Mouse (Mus musculus): ENCODE data around the gene Olfr49. TPM values are rescaled to one million over a fixed set of nuclear protein-coding genes. Genes with fewer than 3 reads are reported as not detected.

Gene Olfr49
- polyA plus RNA-seq, 1 experiment: not detected

- Histone ChIP-seq H3K36me3 (ENCODE audit: control insufficient read depth, insufficient read depth, low read length) (peaks cover 32% of the 10 kb centered on the region), H3K27ac (ENCODE audit: insufficient read depth, low read depth, low read length) (no peak overlapping the region), H3K27me3 (ENCODE audit: control insufficient read depth, insufficient read depth, low read length) (no peaks in the 10 kb centered on the region), H3K4me3 (ENCODE audit: low read depth, low read length) (no peak overlapping the region), H3K4me1 (ENCODE audit: control insufficient read depth, insufficient read depth, insufficient read length, low read length) (peaks cover 23% of the 10 kb centered on the region)
- TF ChIP-seq CTCF (IDR thresholded peaks at IDR 0.05; ENCODE audit: extremely low read depth, insufficient read length, insufficient replicate concordance, low read depth, low read length) (no peak), POLR2A (IDR thresholded peaks at IDR 0.05; ENCODE audit: low read depth, low read length) (no peak)
- 89% methylated on average over 5 of the region's 5 CpGs for WGBS
Observed at GRCm38 (mm10) chr14:54236881-54237280, 47.9 kb downstream of the Olfr49 start.

GRCm38 (mm10) chr14:54235825-54236540 lies 48.8 kb downstream of the Olfr49 start:
- 75% methylated on average over 5 of the region's 5 CpGs for WGBS
- peaks cover 23% of the 10 kb centered on the region for H3K36me3 ChIP-seq (ENCODE audit: control insufficient read depth, insufficient read depth, low read length)
- no peak overlapping the region for H3K27ac ChIP-seq (ENCODE audit: insufficient read depth, low read depth, low read length)
- H3K4me3 ChIP-seq (ENCODE audit: low read depth, low read length): no peak overlapping the region
- no peak for TF ChIP-seq CTCF (IDR thresholded peaks at IDR 0.05; ENCODE audit: extremely low read depth, insufficient read length, insufficient replicate concordance, low read depth, low read length)
- no peak for TF ChIP-seq POLR2A (IDR thresholded peaks at IDR 0.05; ENCODE audit: low read depth, low read length)
- no peaks in the 10 kb centered on the region for H3K27me3 ChIP-seq (ENCODE audit: control insufficient read depth, insufficient read depth, low read length)
- H3K4me1 ChIP-seq (ENCODE audit: control insufficient read depth, insufficient read depth, insufficient read length, low read length): peaks cover 29% of the 10 kb centered on the region

GRCm38 (mm10) chr14:54234231-54235040 lies 50.3 kb downstream of the Olfr49 start:
- no peak overlapping the region for H3K4me3 ChIP-seq (ENCODE audit: low read depth, low read length)
- 60% methylated on average over 20 of the region's 20 CpGs for WGBS
- H3K27me3 ChIP-seq (ENCODE audit: control insufficient read depth, insufficient read depth, low read length): no peaks in the 10 kb centered on the region
- H3K36me3 ChIP-seq (ENCODE audit: control insufficient read depth, insufficient read depth, low read length): peaks cover 12% of the 10 kb centered on the region
- TF ChIP-seq CTCF (IDR thresholded peaks at IDR 0.05; ENCODE audit: extremely low read depth, insufficient read length, insufficient replicate concordance, low read depth, low read length) (no peak), POLR2A (IDR thresholded peaks at IDR 0.05; ENCODE audit: low read depth, low read length) (no peak)
- peak overlapping the region; percentile 96 for H3K27ac ChIP-seq (ENCODE audit: insufficient read depth, low read depth, low read length)
- H3K4me1 ChIP-seq (ENCODE audit: control insufficient read depth, insufficient read depth, insufficient read length, low read length): peaks cover 33% of the 10 kb centered on the region

GRCm38 (mm10) chr14:54233559-54234143 lies 51.1 kb downstream of the Olfr49 start:
- WGBS: 22% methylated on average over 16 of the region's 16 CpGs
- H3K27me3 ChIP-seq (ENCODE audit: control insufficient read depth, insufficient read depth, low read length): no peaks in the 10 kb centered on the region
- H3K27ac ChIP-seq (ENCODE audit: insufficient read depth, low read depth, low read length): peak overlapping the region; percentile 96
- peak overlapping the region; percentile 13; the same call in 1 of the 2 replicates for H3K4me3 ChIP-seq (ENCODE audit: low read depth, low read length)
- H3K4me1 ChIP-seq (ENCODE audit: control insufficient read depth, insufficient read depth, insufficient read length, low read length): peaks cover 41% of the 10 kb centered on the region
- H3K36me3 ChIP-seq (ENCODE audit: control insufficient read depth, insufficient read depth, low read length): peaks cover 8% of the 10 kb centered on the region
- no peak for TF ChIP-seq CTCF (IDR thresholded peaks at IDR 0.05; ENCODE audit: extremely low read depth, insufficient read length, insufficient replicate concordance, low read depth, low read length)
- TF ChIP-seq POLR2A (IDR thresholded peaks at IDR 0.05; ENCODE audit: low read depth, low read length): no peak

- Histone ChIP-seq H3K4me1 (ENCODE audit: control insufficient read depth, insufficient read depth, insufficient read length, low read length) (peaks cover 42% of the 10 kb centered on the region), H3K36me3 (ENCODE audit: control insufficient read depth, insufficient read depth, low read length) (peaks cover 4% of the 10 kb centered on the region), H3K4me3 (ENCODE audit: low read depth, low read length) (peak overlapping the region; percentile 13; the same call in 1 of the 2 replicates), H3K27ac (ENCODE audit: insufficient read depth, low read depth, low read length) (peak overlapping the region; percentile 96), H3K27me3 (ENCODE audit: control insufficient read depth, insufficient read depth, low read length) (no peaks in the 10 kb centered on the region)
- WGBS: 4% methylated on average over 9 of the region's 9 CpGs
- TF ChIP-seq CTCF (IDR thresholded peaks at IDR 0.05; ENCODE audit: extremely low read depth, insufficient read length, insufficient replicate concordance, low read depth, low read length) (no peak), POLR2A (IDR thresholded peaks at IDR 0.05; ENCODE audit: low read depth, low read length) (peak; percentile 51)
Observed at GRCm38 (mm10) chr14:54232811-54233558, 51.8 kb downstream of the Olfr49 start.

GRCm38 (mm10) chr14:54232143-54232542 lies 52.6 kb downstream of the Olfr49 start:
- WGBS: 18% methylated on average over 9 of the region's 9 CpGs
- Histone ChIP-seq H3K4me1 (ENCODE audit: control insufficient read depth, insufficient read depth, insufficient read length, low read length) (peaks cover 42% of the 10 kb centered on the region), H3K27ac (ENCODE audit: insufficient read depth, low read depth, low read length) (peak overlapping the region; percentile 96), H3K4me3 (ENCODE audit: low read depth, low read length) (no peak overlapping the region), H3K27me3 (ENCODE audit: control insufficient read depth, insufficient read depth, low read length) (no peaks in the 10 kb centered on the region), H3K36me3 (ENCODE audit: control insufficient read depth, insufficient read depth, low read length) (peaks cover 2% of the 10 kb centered on the region)
- TF ChIP-seq CTCF (IDR thresholded peaks at IDR 0.05; ENCODE audit: extremely low read depth, insufficient read length, insufficient replicate concordance, low read depth, low read length) (no peak), POLR2A (IDR thresholded peaks at IDR 0.05; ENCODE audit: low read depth, low read length) (no peak)

Data from small intestine, adult 2 months (tissue).